Mouse (Mus musculus): Measurements from ENCODE around the gene Snx27. TPM values are rescaled to one million over a fixed set of nuclear protein-coding genes. Genes with fewer than 3 reads are reported as not detected.

The Snx27 gene
- total RNA-seq, 2 experiments from 2014 or later = 9.8 to 13.0 TPM

DNA sequence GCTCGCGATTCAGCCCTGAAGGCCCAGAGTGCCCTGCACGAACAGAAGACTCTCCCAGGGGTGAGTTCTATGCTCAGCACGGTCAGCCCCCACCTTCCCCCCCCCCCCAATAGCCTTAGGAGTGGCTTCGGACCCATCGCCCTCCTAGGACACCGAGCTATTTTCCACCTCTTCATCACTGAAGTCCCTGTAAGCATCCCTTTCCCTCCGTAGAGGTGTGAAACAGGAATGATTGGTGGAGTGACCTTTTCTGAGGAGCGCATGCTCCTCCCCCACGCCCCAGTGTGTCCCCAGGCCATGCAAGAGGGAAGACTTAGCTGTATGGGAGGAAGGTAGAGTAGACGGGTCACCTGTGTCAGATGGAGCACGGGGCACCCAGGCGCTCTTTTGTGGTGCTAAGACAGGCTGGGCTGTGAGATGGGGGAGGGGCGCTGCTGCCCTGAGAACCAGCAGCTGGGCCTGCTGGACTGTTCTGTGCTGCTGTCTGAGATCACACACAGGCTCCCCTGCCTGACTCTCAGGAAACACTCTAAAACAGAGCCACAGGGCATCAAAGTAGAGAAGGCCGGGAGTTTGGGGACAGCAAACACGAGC, 102.1 kb downstream of the Snx27 start, which contains the start of gene Riiad1:
TSS of gene Riiad1 (minus strand) at position 51 of the 594 bp plus-strand sequence.
- ATAC-seq (replicated peaks; ENCODE audit: low FRiP score, poor library complexity, severe bottlenecking) = no peak

DNA sequence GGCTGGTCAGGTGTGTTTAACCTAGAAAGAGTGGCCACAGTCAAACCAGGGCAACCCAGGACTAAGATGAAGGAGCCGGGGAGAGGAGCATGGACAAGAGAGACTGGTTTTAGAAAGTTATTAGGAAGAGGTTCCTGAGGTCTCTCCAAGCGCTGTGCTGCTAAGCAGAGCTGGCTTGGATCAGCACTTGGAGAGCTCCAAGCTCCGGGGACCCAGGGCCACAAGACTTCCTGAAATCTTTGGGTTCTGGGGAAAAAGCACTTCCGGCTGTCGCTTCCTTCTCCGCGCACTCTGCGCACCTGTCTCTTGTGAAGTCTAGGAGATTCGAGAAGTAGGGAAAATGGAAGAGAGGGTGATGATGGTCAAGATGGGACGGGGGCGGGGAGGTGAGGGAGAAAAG, 103.0 kb downstream of the Snx27 start:
- ATAC-seq (replicated peaks; ENCODE audit: low FRiP score, poor library complexity, severe bottlenecking) = no peak

DNA sequence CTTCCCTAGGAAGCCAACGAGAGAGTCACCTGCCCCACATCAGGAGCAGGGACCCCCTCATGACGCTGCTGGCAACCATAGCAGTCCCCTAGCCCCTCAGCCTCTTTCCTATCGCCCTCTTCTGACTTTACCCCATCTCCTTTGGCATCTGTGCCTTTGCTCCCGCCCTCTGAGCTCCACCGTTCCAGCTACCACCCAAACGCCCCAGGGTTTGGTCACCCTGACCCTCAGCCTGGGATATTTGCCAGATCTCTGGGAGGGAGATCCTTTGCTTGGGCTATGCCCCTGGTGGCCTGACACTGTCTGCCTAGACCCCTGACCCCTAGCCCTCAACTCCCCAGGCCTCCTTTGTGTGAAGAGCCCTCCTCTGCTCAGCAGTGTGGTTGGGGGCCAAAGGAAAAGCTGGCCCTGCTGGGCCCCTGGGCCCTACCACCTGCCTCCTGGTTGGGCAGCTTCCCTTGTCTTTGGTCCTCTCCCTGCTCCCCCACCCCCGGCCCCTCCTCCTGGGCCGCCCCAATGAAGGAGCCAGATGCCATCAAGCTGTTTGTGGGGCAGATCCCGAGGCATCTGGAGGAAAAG, 103.8 kb downstream of the Snx27 start:
- no peak for ATAC-seq (replicated peaks; ENCODE audit: low FRiP score, poor library complexity, severe bottlenecking)

- ATAC-seq (replicated peaks; ENCODE audit: low FRiP score, poor library complexity, severe bottlenecking) = 0 out of 2 replicates have a peak, but pooled peaks have one; percentile 57
These were observed 104.5 kb downstream of the Snx27 start, which contains the start of gene Celf3 for GRCm38 (mm10) chr3:94477981-94478422. Gene Celf3, plus strand, starts transcription at chr3:94478295.

DNA sequence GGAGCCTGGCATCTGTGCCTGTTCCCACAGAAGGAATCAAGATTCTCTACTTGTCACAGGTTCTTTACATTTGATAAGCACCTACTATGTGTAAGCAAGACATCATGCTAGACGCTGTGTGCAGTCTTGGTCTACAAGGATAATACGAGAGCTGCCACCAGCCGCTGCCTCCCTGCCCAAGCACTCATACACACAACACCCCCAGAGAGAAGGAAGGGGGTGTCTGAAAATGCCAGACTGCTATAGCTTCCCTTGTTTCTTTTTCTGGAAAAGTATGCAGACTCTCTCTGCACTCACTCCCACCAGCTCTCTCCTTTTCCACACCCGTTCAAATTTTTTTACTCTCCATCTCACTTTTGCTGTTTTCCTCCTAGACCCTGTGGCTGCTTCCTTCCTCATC, 105.1 kb downstream of the Snx27 start:
- ATAC-seq (replicated peaks; ENCODE audit: low FRiP score, poor library complexity, severe bottlenecking) = no peak

DNA sequence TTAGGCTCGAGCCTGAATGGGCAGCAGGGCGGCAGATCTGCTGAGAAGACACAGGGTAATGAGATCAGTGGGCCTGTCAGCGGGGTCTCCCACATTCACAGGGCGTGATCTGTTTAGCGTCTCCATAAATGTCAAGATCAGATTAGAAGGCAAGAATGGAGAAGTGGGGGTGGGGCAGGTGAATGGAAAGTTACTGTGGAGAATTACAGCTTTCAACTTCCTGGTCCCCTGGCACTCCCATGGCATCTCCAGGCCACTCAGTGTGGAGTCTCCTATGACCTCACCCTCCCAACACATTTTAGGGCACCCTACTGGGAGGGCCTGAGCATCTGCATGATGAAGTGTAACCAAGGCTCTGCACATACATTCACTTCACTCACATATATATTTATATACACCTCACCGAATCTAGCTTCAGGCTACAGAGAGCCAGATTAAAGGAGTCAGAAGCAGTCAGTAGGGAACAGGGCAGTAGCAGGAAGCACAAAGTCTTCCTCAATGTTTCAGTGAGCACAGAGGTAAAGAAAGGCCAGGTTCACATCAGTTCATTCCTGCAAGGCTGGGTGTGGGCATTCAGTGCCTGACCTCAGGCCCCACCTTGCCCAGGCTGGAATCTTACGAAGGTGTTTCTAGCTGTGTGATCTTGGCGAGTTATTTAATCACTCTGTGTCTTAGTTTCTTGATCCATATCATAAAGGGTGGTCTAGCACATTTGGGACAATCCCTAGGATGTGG, 106.0 kb downstream of the Snx27 start:
- ATAC-seq (replicated peaks; ENCODE audit: low FRiP score, poor library complexity, severe bottlenecking) = no peak

- ATAC-seq (replicated peaks; ENCODE audit: low FRiP score, poor library complexity, severe bottlenecking) = no peak
These were observed 108.8 kb downstream of the Snx27 start for GRCm38 (mm10) chr3:94473567-94474232.

GRCm38 (mm10) chr3:94473115-94473505, 109.4 kb downstream of the Snx27 start:
- no peak for ATAC-seq (replicated peaks; ENCODE audit: low FRiP score, poor library complexity, severe bottlenecking)

DNA sequence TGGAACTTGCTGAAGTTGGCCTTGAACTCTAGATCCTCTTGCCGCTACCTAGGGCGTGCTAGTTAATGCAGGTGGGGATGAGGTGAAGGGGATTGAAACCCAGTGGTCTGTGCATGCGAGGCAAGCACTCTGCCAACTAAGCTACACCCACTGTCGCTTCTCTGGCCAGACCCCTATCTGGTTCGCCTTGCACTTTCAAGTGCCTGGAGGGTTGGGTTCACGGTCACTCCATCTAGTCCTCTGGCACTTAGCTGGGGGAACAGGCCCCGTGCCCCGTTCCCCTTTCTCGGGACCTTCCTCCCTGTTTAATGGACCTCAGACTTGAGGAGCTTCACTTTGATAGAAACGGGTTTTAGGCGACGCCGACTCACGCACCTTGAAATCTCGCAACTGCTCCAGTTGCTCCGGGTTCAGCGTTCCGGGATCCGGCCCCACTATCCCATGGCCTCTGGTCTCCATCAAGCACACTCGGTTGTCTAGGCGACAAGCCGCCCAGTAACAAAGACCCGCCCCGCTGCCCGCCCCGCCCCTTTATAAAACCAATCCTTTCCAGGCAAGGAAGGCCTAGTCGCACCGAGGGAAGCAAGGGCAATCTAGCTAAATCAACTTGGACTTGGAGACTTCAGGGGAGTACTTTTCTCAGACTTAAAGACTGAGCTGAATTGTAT, 109.9 kb downstream of the Snx27 start:
- ATAC-seq (replicated peaks; ENCODE audit: low FRiP score, poor library complexity, severe bottlenecking) = no peak

- no peak for ATAC-seq (replicated peaks; ENCODE audit: low FRiP score, poor library complexity, severe bottlenecking)
These were observed 113.6 kb downstream of the Snx27 start for GRCm38 (mm10) chr3:94468931-94469330.

- no peak for ATAC-seq (replicated peaks; ENCODE audit: low FRiP score, poor library complexity, severe bottlenecking)
These were observed 116.7 kb downstream of the Snx27 start for GRCm38 (mm10) chr3:94465632-94466430.

DNA sequence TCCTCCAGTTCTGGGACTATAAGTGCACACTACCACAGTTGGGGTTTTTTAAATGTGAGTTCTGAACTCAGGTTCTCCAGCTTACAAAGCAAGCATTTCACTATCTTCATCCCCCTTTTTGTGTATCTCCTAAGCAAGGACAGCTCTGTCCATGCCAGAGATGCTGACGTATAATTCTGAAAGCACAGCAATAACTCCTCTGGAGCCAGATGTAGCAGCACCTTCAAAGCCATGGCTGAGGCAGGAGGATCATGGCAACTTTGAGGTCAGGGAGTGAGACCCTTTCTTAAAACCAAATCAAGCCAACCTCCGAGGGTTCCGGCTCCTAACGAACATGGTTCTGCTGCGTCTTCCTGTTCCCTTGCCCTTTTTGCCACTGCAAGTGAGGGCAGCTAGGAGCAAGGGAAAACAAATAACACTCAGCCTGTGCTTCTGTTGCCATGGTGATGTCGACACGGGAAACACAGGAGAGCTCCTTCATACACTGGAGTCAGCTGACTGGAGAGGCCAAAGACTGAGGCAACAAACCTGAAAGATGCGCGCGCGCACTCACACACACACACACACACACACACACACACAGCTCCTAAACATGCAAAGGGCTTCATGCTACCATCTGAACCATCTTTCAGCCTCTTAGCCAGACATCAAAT, 118.5 kb downstream of the Snx27 start:
- ATAC-seq (replicated peaks; ENCODE audit: low FRiP score, poor library complexity, severe bottlenecking) = no peak

DNA sequence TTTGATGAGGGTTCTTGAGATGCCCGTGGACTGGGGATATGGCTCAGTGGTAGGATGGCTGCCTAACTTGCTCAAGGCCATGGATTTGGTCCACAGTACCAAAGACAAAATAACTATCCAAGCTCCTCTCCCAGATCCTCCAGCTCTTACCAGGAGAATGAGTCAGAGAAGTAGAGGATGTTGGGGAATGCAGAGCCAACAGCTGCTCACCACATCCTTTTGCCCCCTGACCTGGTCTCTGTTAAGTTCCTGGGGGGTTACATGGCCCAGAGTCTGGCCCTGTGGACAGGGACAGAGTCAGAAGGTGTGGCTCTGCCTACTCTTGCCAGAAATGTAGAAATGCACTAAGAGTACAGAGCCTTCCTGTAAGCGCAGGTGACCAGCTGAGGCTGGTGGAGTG, 122.7 kb downstream of the Snx27 start:
- no peak for ATAC-seq (replicated peaks; ENCODE audit: low FRiP score, poor library complexity, severe bottlenecking)

GRCm38 (mm10) chr3:94457055-94457454, 125.5 kb downstream of the Snx27 start:
- ATAC-seq (replicated peaks; ENCODE audit: low FRiP score, poor library complexity, severe bottlenecking) = no peak

GRCm38 (mm10) chr3:94456529-94457000, 126.0 kb downstream of the Snx27 start:
- peak; percentile 89 for ATAC-seq (replicated peaks; ENCODE audit: low FRiP score, poor library complexity, severe bottlenecking)

GRCm38 (mm10) chr3:94449377-94449776, 133.1 kb downstream of the Snx27 start:
- ATAC-seq (replicated peaks; ENCODE audit: low FRiP score, poor library complexity, severe bottlenecking) = no peak
